Mouse (Mus musculus) MEL-GATA-1-ER (cell line): ENCODE results near the gene Klhdc8a.

Experiments
- DNase-seq: peaks from one replicate; pipeline ENCODE4 v3.0.0-alpha.2; 2012; ENCODE audit warnings: low read depth; ENCODE audit errors: extremely low read depth

Gene Klhdc8a

DNA sequence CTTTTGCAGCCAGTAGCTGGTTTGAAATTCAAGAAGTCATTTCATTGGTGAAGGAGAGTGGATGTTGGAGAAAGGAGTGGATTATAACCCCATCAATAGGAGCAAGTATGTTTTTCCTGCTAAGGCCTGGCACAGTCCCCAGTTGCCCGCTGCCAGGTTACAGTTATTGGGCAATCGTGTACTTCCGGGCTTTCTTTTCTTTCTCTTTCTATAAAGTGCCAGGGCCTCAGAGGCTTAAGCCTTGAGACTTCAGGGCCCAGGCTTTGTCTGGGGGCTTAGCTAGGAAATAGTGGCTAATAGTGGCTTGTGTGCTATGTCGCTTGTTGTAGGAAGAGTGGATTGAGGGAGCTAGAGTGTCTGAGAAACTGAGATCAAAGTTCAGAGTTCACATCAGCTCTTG lies 19.0 kb downstream of the Klhdc8a start:
- DNase-seq: no peak

DNA sequence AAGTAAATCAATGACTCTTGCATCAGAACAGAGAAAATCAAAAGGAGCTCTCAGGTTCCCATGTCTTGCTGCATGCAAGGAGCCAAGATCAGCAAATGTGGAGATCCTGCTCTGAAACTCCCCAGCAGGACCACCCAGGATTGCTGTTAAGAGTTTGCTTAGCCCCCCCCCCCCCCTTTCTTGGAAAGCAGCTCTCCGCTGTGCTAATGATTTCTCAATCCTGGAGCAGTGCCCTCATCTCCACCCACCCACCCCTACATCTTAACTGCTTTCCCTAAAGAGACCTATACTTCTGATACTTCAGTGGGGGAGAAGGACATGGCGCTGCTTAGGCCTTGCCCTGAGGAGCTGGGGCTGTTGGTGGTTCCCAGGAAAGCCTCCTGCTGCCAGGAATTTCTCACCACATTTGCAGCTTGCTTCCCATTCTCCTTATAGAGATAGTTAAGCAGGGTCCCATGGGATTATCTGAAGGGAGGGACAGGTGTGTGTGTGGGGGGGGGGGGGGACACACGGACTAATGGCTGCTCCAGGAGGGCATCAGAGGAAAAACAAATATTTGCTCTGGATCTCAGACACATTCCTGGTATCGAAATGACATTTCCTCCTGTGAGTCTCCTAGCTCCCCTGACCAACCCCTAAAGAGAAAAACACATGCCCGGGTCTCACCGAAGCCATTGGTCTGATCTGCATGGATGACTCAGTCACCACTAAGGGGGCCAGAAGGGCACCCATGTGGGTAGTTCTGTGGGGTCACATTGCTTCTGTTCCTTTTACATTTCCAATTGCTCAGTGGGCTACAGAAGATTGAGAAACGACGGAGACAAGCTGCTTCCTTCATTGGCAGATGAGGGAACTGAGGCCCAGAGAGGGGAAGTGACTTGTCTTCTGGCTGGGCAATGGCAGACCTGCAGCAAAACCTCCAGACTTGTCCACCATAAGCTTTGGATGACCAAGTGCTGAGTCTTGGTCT lies 19.8 kb downstream of the Klhdc8a start:
- no peak for DNase-seq

DNA sequence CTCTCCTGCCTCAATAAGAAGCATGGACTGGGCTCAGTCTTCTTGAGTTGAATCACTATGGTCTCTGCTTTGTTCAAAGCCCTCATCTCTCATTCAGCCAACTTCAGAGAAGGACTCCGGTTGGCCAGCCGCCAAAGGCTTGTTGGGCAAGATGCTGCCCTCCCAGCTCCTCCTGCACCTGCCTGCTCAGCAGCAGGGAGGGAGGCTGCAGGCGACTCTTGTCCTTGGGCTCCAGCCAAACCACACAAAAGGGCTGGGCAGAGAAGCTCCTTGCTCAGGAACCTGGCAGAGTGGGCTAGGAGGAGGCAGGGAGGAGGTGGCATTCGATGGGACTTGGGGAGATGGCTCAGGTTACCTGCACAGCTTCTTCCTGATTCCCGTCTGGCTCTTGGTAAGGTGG lies 20.8 kb downstream of the Klhdc8a start:
- DNase-seq: no peak

DNA sequence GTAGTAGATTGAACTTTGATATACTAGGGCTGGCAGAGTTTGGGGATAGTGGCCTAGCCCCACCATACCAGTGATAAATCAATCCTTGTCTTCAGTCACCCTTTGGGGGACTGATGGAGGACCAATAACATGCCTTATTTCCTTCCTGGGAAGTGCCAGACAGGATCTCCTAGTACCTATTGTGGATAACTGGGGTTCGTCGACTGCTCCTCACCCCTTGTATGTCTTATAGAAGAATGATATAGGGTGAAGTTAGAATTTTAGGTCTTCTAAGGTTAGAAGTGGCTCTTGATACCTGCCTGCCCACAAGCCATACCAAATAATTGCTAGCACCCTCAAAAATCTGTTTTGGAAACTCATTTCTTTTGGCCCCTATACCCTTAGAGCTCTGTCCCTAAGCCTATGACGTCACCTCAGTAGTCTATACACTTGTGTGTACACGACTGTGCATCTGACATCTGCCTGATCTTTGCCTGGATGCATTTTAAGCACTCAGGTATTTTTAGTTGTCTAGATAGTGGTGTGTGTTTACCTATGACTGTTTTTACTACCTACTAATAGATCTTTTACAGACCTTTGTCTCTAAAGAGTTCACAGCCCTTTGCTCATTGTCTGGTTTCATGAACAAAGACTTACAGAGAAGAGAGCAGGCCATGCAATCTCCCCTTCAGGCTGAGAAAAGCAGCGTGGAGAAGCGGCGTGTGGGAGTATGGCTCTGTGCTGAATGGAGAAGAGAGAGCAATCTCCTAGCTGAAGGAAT lies 23.6 kb downstream of the Klhdc8a start:
- DNase-seq: no peak

DNA sequence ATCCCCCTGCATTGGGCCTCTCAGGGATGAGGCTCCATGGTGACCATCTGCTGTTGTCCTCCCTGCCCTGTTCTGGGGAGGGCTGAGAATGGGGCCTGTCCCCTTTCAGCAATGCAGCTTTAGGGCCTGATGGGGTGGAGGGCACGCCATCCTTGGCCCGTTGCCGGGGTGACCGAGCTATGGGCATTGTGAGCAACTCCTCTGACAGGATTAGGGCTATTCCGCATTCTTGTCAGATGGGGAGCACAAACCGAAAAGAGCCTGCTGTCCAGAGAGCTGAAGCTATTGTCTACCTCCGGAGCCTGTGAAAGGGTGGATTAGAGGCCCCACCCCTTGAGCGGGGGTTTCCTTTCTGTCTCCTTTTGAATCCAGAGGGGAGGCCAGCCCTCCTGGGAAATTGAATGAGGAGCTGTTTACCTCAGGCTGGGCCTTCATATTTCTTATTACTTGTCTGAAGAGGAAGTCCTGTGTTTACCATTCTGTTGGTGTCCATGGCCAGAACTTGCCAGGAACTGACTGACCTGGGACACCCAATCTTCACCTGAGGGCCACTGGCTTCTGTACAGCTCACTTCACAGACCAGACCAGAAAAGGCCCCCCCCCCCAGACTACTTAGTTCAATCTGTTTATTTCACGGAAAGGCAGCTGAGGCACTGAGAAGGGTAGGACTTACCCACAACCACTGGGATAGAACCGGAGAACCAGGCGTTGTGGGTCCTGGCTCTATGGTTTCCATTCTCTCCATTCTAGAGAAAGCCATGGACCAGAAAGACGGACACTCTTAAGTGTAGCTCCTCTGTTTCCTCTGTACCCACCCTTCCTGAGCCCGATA lies 24.5 kb downstream of the Klhdc8a start:
- no peak for DNase-seq

DNA sequence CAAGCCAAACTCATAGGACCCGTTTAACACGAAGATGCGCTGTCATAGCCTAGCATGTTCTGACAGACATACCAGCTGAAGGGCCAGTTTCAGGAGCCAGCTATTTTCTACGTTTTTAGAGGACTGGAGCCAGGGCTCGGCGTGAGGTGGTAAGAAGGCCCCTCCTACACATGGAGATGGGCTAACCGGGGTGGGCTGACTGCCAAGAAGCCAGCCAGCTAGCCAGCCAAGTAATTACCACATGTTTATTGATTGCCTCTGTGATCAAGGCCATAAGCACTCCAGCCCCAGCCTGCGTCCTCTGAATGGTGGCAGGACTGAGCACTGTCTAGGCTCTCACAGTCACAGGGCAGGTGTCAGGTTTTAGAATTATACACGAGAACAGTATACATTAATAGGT lies 28.4 kb downstream of the Klhdc8a start:
- DNase-seq: no peak

DNA sequence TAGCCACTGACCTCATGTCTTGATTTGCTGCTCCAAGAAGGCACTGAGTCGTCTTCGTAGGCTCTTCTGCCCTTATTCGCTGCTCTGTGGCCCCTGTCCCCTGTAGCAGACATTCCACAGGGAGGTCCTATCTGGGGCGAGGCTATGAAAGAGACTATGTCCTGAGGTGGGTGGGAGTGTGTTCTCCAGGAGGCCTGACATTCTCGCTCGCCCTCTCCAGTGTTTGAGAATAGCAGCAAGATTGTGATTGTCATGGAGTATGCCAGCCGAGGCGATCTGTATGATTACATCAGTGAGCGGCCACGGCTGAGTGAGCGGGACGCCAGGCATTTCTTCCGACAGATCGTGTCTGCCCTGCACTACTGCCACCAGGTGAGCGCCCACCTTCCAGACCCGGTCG lies 29.1 kb downstream of the Klhdc8a start:
- DNase-seq: no peak

DNA sequence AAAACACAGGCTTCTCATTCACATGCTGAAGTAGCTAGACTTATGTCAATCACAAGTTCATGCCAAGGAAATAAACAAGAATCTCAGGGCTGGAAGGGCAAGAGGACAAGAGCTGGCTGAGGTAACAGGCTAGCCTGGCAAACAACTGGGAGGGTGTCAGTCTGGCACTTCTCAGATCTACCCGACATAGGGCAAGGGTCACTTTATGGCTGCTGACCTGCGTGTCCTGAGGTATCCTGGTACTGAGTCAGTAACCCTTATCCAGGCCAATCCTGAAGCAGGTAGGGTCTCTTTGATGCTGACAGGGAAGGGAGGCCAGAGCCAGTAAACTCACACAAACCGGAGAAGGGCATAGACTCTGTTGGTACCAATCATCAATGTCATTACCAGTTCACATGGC lies 30.1 kb downstream of the Klhdc8a start:
- DNase-seq: no peak

DNA sequence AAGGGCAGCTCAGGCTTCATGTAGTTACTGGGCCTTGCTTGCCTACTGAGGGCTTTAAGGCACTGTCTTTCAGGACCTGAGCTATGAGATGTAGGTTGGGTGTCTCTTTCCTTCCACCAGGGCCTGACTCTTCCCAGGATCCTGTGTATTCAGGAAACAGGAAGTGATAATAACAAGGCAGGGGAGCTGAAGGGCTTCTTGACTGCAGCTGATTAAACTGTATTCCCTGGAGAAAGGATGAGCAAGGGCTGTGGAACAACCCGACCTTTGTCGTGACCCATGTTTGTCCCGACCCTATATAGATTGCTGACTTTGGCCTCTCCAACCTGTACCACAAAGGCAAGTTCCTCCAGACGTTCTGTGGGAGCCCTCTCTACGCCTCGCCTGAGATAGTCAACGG lies 31.2 kb downstream of the Klhdc8a start:
- no peak for DNase-seq

DNA sequence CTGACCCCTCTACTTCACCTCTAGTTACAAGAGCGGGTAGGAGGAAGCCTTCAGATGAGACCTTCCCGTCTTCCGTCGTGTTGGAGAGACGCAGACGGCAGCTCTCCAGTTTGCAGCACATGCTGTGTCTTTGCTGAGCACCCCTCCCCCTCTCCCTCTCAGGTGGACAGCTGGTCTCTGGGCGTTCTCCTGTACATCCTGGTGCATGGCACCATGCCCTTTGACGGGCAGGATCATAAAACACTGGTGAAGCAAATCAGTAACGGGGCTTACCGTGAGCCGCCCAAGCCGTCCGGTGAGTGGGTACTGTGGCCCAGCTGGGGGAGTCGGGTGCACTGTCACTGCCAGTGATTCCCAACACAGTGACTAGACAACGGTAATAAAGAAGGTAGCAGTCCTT lies 32.0 kb downstream of the Klhdc8a start:
- no peak for DNase-seq

DNA sequence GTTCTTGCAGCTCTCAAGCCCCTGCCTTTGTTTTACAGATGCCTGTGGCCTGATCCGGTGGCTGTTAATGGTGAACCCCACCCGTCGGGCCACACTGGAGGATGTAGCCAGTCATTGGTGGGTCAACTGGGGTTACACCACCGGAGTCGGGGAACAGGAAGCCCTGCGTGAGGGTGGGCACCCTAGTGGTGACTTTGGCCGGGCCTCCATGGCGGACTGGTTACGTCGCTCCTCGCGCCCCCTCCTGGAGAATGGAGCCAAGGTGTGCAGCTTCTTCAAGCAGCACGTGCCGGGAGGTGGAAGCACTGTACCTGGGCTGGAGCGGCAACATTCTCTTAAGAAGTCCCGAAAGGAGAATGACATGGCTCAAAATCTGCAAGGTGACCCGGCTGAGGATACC lies 32.9 kb downstream of the Klhdc8a start:
- DNase-seq: no peak

DNA sequence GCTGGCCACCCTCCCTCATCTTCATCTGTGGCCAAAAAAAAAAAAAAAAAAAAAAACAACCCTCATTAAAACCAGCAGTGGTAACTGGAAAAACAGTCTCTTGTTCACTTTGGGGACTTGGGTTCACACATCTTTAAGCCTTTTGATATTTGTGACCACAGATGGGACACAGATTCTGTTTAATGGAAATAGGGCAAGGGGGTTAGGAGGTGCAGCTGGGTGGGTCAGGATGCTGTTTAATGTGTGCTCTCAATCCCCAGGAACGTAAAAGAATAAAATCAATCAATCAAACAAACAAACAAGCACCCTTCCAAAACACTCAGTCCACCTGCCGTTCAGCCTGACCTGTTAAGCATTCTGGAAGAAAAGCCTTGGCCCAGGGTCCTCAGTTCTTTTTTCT lies 34.8 kb downstream of the Klhdc8a start:
- DNase-seq: no peak

DNA sequence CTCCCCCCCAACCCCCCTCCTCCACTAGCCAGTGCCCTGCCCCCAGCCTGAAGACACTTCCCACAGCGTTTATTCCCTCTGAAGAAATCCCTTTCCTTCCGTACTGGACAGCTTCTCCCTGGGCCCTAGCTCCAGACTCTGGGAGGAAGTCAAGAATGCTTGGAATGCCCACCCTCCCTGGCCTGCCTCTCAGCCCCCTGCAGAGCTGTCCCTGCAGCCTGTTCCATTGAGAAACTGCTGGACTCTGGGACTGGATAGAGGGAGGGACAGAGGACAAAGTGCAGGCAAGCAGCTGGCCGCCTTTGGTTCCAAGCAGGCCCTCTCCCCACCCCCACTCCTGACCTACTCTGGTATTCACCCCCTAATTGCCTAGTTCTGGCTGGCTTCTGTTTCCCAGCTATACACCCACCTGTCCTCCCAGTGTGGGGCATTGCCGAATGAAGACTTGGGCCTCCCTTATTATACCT lies 35.3 kb downstream of the Klhdc8a start:
- DNase-seq: no peak

DNA sequence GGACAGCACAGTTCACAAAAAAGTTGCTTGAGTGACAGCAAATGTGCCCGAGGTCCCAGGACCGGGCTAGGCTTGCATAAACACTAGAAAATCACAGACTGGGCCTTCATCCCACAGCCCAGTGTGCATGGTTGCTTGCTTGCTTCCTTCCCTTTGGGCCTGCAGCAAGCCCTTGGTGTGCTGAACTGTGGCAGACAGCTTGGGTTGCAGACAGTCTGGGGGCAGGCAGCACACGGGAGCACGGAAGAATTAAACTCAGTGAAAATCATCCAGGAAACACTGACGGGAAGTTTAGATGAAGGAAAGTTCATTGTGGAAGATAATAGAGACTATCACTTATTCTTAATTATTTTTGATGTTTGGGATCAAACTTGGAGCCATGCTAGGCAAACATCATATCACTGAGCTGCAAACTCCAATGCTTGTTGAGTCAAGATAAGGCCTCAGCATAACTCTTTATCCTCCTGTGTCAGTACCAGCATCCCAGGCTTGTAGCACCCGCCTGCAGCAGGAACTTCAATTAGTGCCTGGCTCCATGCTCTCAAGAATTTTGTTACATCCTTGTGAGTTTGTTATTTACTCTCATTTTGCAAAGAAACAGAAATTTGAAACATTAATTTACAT lies 35.9 kb downstream of the Klhdc8a start:
- DNase-seq: no peak

DNA sequence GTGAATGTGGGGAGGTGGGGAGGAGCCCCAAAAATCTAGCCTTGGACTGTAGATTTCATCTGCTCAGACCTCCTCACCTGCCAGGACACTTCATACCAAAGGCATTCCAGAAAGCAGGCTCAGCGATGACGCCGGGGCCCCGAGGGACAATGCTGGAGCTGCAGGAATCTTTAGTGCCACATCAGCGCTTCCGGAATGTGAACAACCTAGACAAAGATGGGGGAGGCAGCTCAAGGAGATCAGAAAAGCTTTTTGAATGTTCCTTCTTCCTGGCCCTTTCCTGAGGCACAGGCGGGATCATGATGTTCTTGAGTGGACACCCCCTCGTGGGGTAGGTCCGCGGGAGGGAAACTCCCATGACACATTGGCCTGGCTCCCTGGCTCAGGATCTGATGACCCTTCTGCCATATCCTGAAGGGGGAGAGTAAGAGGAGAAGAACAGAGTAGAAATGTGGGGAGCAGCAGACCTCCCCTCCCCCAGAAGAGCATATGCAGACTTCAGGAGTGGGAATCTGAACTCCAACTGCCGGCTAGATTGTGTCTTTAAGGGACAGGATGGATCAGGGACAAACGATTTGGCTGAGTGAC lies 37.0 kb downstream of the Klhdc8a start:
- no peak for DNase-seq

DNA sequence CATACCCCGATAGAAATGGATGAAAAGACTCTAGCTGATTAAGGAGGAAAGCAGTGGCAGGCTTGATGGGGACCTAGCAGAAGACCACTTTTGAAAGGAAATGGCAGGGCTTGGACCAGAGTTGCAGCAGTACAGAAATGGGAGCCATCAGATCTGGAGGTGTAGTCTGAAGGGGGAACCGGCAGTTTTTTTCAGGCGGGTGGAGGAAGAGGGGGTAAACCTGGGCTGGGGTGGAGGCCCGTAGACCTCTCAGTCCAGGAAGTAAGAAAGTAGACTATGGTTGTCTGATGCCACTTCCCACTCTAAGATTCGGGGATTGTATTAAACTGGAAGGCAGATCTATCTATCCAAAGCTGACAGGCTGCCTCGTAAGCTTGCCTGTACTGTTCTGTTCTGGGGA lies 38.5 kb downstream of the Klhdc8a start:
- no peak for DNase-seq

DNA sequence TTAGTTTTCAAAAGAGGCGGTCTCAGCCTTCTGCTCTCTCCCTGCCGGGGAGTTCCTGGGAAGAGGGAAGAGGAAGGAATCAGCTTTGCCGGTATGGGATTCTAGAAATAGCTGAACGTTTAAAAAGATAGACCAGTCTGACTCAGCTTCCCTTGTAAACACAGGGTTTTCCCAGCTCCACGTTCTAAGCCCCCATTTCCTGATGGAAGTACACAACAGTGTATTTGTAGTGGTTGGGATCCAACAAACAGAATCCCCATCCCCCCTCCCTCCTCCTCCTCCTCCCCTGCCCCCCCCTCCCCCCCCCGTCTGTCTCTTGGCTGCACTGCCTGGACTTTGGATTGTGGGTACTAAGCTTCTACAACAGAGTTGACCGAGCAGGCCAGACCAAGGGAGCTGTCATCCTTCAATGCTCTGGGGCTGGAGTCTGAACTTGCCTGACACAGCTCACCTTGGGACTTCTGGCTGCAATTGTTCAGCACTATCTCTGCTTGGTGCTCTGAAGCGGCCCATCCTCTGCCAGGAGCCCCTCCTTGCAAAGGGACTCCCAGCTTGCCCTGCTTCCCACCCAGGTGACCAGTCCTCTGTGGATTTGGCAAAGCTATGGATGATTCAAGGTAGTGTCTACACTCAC lies 39.7 kb downstream of the Klhdc8a start:
- DNase-seq: no peak

DNA sequence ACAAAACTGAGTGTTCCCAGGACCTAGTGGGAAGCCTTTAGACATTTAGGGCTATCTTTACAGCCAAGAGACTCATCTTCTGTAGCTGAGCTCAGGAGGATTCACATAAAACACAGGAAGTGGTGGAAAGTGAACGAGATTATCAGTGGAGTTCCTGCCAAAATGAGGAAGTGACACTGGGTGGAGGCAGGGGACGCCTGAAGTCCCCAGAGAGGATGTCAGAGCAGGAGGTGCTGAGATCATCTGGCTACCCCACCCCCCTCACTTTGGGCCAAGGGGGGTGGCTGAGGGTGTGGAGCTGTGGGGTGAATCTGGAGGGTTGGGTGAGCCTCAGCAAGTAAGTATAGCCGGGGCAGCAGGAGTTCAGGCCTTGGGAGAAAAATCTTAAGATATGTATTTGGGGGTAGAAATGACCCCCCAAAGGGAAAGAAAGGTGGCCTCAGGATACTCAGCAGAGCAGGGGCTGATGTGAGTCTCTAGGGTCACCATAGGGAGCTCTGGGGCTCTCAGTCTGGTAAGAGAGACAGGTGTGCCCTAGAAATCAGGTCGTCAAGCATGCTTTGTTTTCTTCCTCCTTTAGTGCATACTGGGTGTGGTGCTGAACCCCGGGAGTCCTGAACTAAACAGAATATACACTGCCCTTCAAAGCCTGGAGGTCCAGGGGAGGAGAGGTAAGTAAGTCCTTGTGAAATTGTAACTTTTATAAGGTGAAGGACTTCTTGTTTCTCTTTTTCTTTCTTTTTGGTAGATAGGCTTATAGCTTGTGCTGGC lies 43.5 kb downstream of the Klhdc8a start:
- DNase-seq: peak; percentile 99

DNA sequence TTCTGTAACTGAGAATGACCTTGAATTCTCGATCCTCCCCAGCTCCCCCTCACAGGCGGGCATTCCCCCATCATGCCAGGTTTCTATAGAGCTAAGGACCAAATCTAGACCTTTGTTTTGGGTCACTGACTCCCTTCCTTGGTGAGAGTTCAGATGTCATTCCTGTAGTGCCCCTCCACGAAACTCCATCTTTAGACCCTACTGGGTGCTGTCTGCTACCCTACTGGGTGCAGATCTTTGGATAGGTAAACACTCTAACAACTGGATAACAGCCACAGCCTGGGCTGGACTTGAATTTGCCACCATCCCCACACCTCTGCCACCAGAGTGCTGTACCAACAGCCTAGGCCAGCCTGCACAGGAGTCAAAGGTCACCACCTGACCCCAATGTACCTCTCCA lies 44.1 kb downstream of the Klhdc8a start:
- DNase-seq: no peak

DNA sequence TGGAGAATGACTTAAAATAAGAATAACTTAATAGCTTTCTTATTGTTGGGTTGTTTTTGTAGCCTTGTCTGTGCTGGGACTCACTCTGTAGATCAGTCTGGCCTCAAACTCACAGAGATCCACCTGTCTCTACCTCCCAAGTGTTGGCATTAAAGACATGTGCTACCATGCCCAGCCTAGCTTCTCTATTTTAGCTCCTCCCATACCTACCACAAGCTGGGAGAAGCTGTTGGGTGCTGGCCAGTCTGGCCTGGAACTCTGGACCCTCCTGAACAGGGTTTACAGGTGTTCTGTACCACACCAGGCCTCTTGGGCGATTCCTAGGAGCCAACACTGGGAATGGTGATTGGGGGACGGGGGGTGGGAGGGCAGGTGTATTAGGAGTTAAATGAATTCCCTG lies 44.8 kb downstream of the Klhdc8a start:
- DNase-seq: no peak
